Mouse (Mus musculus) spleen, adult 18-20 months (tissue): ENCODE measurements around the gene Atr.
"Not testable (repeated sequence)": the region's sequence is repeated elsewhere in the genome, so short reads cannot be mapped to it uniquely, and the experiment has no call there.

Experiments
- DNase-seq, 2 experiments: peaks; one replicate each; pipeline ENCODE4 v3.0.0; 2022; ENCODE audit warnings: mixed read lengths in 2 of 2

Atr gene

DNA sequence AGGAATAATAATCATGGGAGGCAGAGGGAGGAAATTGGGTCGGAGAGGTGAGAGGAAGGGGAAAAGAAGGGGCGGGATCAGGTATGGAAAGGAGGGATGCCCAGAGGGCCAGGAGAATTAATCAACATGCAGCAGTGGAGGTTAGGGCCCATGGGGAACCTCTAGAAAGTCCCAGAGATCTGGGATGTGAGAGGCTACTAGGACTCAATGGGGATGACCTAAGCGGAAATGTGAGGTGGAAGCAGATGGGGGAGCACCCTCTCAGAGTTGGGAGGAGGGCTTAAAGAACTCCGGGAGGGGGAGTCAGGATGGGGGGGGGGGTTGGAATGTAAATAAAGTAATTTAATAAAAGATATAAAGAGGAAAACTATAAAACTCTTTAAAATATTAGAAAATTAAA lies 96.3 kb downstream of the Atr start:
- no peak for DNase-seq

DNA sequence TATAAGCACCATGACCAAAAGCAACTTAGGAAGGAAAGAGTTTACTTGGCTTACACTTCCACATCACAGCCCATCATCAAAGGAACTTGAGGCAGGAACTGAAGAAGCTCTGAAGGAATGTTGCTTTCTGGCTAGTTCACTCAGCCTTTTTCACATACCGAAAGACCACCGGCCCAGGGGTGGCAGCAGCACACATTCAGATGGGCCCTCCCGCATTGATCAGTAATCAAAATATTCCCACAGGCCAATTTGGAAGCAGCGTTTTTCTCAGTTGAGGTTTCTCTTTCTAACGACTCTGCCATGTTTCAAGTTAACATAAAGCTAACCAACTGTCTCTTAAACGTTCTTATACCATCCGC lies 96.8 kb downstream of the Atr start:
- DNase-seq: peak in 1 of 2 experiments; percentile 27

DNA sequence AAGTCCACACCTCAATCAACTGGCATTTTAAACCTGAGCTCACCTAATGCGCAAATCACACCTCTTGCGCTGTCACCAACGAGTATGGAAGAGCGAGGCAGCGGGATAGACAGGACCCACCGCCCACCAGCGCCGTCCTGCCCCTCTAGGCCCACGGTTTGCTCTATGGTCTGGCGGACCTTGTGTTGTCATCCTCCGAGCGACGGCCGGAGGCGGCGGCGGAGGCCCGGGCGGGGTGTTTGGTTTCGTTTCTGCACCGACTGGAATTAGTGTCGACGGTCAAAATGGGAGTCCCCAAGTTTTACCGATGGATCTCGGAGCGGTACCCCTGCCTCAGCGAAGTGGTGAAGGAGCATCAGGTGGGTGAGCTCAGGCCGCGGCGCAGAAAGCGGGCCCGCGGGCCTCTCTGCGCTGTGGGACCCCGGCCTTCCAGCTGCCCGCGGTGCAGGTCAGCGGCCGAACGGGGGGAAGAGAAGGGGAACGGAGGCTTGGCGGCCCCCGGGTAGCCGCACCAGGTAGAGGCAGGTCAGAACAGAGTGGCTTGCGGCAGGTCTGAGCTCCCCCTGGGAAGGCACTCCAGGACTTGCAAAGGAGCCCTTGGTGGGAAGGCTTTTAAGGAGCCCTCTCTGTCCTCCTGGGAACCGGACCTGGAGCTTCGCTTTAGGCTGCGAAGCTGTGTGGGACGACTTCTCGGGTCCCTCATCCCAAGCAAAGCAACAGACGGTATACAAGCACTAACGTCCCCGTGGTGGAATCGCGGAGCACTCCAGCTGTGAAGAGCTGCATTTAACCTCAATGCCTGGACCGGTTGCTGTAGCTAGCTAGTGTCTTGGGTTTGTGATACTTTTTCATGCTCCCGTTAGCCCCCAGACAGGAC lies 97.4 kb downstream of the Atr start, which contains the start of gene Xrn1:
Gene Xrn1 (plus strand): TSS at position 176 of the 877 bp plus-strand sequence.
- peak; percentile 82 to 89 for DNase-seq

DNA sequence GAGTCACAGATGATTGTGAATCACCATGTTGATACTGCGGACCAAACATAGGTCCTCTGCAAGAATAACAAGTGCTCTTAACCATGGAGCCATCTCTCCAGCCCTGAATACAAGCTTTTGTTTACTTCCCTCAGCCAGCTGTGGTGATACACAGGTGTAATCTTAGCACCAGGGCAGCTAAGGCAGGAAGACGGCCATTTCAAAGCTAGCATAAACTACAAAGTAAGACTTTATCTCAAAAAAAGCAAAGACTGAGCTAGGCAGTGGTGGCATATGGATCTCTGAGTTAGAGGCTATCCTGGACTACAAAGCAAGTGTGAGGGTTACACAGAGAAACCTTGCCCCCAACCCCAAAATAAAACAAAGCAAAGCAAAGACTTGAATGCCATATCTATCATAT lies 100.2 kb downstream of the Atr start:
- DNase-seq: no peak

DNA sequence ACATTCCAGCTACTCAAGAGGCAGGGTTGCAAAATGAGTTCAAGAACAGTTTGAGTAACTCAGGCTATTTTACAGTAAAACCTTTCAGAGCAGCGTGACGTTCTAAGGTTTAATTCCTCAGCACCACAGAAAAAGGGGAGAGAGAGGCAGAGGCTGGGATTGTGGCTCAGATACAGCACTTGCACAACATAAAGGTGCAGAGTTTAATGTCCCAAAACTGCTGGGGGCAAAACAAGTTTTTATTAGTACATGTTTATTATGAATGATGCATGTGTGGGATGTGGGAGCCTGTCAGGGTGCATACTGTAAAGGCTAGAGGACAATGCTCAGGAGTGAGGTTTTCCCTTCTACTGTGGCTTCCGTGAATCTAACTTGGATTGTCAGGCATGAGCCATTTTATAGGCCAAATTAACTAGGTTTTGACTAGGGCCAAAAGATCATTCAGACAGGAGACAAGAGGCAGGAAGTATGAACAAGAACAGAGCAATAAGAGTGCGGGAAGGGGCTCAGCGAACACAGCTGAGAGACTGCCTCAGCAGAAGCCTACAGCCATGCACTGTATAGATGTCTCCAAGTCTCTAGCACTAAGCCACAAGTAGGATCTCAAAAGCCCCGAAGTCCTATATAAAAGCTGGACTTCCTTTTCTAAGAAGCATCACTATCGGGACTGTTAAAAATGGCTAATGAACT lies 100.8 kb downstream of the Atr start:
- no peak for DNase-seq

DNA sequence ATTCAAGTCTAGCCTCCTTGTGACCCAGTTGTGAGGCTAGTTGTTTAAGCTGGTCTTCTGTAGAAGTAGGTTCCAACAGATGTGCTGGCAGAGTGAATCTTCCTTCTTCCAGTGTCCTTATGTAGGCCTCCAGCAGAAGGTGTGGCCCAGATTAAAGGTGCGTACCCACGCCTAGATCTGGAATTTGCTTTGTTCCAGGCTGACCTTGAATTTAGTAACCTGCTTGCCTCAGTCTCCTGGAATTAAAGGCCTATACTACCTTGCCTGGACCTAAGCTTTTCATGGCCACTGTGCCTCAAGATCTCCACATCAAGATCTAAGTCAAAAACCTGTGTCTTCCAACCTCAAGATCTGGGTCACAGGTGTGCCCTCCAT lies 101.3 kb downstream of the Atr start:
- not testable (repeated sequence) for DNase-seq

DNA sequence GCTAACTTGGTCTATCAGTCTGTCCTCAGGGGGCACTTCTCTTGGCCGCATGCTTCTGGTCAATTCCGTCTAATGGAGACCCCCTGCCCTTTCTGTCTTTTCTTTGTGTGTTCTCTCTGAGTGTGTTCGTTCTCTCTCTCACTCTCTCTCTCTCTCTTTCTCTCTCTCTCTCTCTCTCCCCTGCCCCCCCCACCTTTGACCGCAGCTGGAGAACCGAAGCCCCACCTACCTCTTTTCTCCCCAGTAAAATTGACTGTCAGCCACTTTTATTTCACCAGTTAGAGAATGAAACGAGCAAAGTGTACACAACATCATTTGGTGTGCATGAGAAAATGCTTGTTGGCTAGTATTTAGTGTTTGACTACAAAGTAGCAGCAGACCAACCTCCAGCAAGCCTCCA lies 101.8 kb downstream of the Atr start:
- no peak for DNase-seq

DNA sequence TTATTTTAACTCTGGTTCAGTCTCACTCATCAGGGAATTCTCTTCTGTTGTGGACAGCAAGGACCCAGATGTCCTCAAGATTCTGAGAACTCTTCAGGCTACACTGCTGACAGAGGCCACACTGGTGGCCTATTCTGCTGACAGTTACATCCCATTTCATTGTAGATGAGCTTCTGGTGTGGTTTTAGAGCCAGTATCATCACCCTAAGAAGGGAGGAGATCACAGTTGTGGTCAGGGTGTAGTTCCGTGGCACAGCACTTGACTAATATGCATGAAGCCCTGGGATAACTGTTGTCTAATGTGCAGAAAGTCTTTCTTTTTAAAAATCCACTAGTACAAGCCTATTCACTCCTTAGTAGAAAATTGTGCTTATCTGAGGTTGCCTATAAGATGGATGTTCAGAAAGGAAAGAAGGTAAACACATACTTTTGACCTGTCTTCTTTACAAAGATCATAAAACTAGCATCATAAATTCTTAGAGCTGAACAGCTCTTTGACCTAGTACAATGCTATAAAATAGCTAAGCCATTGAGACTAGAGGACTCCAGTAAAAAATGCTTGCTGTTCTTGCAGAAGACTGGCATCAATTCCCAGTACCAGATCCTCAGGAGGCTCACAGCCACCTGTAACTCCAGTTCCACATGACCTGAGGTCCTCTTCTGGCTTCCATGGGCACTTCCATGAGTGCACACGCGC lies 102.5 kb downstream of the Atr start:
- no peak for DNase-seq

DNA sequence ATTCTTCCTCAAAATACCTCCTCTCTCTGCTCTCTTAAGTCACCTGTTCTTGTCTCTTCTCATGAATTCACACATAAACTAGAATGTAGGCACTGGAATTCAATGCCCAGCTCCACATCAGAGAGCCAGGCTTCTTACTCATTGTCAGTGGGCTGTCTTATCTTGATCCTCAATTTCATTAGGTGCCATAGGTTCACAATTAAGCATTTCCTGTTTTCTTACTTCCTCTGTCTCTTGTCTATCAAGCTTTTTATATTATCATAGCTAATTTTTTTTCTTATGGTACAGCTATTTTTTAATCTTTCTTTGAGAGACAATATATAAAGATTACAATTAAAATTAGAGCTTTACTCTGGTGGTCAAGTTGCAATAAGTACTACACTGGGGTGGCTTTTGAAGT lies 103.7 kb downstream of the Atr start:
- DNase-seq: no peak

DNA sequence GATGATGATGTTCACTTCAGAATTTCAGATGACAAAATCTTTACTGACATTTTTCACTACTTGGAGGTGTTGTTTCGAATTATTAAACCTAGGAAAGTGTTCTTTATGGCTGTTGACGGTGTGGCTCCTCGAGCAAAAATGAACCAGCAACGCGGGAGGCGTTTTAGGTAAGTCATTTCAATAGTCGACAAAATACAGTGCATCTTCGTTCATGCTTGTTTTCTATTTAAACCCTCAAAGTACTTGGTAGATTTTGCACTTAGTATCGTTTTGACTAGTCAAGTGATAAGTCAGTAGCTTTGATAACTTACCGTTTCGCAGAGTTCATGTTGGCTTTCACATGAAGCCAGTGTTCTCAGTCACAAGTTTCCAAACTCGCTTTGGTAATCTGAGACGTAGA lies 106.6 kb downstream of the Atr start:
- DNase-seq: no peak

DNA sequence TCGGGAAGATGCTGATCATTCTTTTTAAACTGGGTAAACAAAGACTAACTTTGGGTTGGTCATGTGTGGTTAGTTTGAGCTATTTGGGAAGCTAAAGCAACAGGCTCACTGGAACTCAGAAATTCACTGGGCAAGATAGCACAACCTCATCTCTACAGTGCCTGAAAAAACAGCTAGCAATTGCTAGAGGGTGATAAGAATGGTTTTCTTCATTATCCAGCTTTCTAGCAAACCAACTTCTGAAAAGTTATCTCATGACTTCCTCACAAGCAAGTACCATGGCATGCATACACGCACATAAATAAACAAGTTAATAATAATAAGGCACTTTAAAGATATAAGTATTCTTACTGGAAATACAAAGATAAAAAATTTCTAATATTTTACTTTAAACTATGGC lies 120.9 kb downstream of the Atr start:
- DNase-seq: no peak

DNA sequence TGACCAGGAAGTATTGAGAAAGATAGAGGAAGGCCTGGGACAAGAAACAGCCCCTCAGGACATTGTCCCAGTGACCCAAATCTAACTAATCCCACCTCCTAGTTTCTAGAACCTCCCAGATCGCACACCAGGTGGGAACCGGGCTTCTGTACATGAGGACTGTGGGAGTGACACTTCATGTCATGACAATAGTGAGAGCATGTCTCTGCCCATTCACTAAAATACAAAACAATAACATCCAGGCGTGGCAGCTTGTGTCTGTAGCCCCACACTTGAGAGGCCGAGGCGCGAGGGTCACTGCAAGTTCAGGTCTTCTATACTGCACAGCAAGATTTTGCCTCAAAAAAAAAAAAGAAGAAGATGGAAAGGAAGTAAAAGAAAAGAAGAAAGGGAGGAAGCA lies 122.5 kb downstream of the Atr start:
- no peak for DNase-seq

DNA sequence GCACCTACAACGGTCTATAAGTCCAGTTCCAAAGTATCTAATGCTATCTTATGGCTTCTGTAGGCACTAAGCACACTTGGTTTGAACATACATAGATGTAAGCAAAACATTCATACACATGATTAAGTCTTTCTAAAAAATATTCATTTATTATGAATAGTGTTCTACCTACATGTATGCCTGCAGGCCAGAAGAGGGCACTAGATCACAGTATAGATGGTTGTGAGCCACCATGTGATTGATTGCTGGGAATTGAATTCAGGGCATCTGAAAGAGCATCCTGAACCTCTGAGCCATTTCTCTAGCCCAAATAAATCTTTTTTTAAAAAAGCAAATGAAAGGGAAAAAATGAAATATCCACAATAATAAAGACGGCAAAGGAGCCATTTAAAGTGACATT lies 134.9 kb downstream of the Atr start:
- DNase-seq: no peak
